Mouse (Mus musculus): ENCODE measurements around the gene D630036H23Rik. TPM values are rescaled to one million over a fixed set of nuclear protein-coding genes. Genes with fewer than 3 reads are reported as not detected.
"Not testable (repeated sequence)": the region's sequence is repeated elsewhere in the genome, so short reads cannot be mapped to it uniquely, and the experiment has no call there.

Gene D630036H23Rik
- 1 to 10 TPM; 1.1 to 1.3 TPM for total RNA-seq (2021)
- long read RNA-seq, experiment 1, transcript D630036H23Rik-201 (1 exons, 940 nt), result major isoform, 6 of 6 reads
- long read RNA-seq, experiment 1, partial matches to known transcripts, result 0 of 6 reads
- long read RNA-seq, experiment 1, other reads (novel, unspliced or antisense), result 0 of 6 reads
- long read RNA-seq, experiment 2, partial matches to known transcripts, result 0 of 4 reads
- long read RNA-seq, experiment 2, other reads (novel, unspliced or antisense), result 0 of 4 reads

GRCm38 (mm10) chr12:36381441-36382340, at the start of gene D630036H23Rik, which contains the start of gene Ispd:
Gene D630036H23Rik (minus strand): TSS chr12:36382181.
Gene Ispd (plus strand): TSS chr12:36381450.
- DNase-seq, result peak; percentile 92

- no peak for DNase-seq
Observed at GRCm38 (mm10) chr12:36426163-36427045, 44.4 kb upstream of the D630036H23Rik start.

- DNase-seq, result no peak
Observed at GRCm38 (mm10) chr12:36425258-36425657, 43.3 kb upstream of the D630036H23Rik start.

GRCm38 (mm10) chr12:36423677-36424076, 41.7 kb upstream of the D630036H23Rik start:
- peak; percentile 24 for DNase-seq

GRCm38 (mm10) chr12:36395115-36395514, 13.1 kb upstream of the D630036H23Rik start:
- no peak for DNase-seq

- no peak for DNase-seq
Observed at GRCm38 (mm10) chr12:36386991-36387390, 5.0 kb upstream of the D630036H23Rik start.

GRCm38 (mm10) chr12:36385386-36385785, 3.4 kb upstream of the D630036H23Rik start:
- DNase-seq, result no peak

GRCm38 (mm10) chr12:36380806-36381205, 1.2 kb downstream of the D630036H23Rik start:
- DNase-seq, result no peak

GRCm38 (mm10) chr12:36380254-36380653, 1.7 kb downstream of the D630036H23Rik start:
- DNase-seq, result no peak

GRCm38 (mm10) chr12:36376391-36376790, 5.6 kb downstream of the D630036H23Rik start:
- DNase-seq, result not testable (repeated sequence)

GRCm38 (mm10) chr12:36373237-36373998, 8.6 kb downstream of the D630036H23Rik start:
- DNase-seq, result no peak

GRCm38 (mm10) chr12:36364013-36364412, 18.0 kb downstream of the D630036H23Rik start:
- DNase-seq, result no peak

GRCm38 (mm10) chr12:36360693-36361092, 21.3 kb downstream of the D630036H23Rik start:
- no peak for DNase-seq

- no peak for DNase-seq
Observed at GRCm38 (mm10) chr12:36360064-36360463, 21.9 kb downstream of the D630036H23Rik start.

- no peak for DNase-seq
Observed at GRCm38 (mm10) chr12:36344131-36344530, 37.9 kb downstream of the D630036H23Rik start.

- no peak for DNase-seq
Observed at GRCm38 (mm10) chr12:36333837-36334281, 48.1 kb downstream of the D630036H23Rik start.

GRCm38 (mm10) chr12:36332676-36333075, 49.3 kb downstream of the D630036H23Rik start:
- no peak for DNase-seq

Data from adrenal gland, postnatal 10 days (tissue).